Mouse (Mus musculus): ENCODE data around the gene Actn1. TPM values are rescaled to one million over a fixed set of nuclear protein-coding genes. Genes with fewer than 3 reads are reported as not detected.

The Actn1 gene
- polyA plus RNA-seq, 1 experiment from 2014 or later, result 8.0 TPM

Other genes starting within 250 kb of the Actn1 start
- gene Zfp36l1, start 147.4 kb downstream of the Actn1 start, polyA plus RNA-seq (2015; fragmentation: Nextera tagmentation; extraction: Ambion mirVana), result 33.6 and 54.3 TPM in 2 replicates
- gene Dcaf5, start 176.2 kb upstream of the Actn1 start, polyA plus RNA-seq (2015; fragmentation: Nextera tagmentation; extraction: Ambion mirVana), result 20.2 and 20.6 TPM in 2 replicates
- gene Exd2, start 202.7 kb upstream of the Actn1 start, polyA plus RNA-seq (2015; fragmentation: Nextera tagmentation; extraction: Ambion mirVana), result 43.4 and 50.1 TPM in 2 replicates

All from neural tube, embryonic 15.5 days (tissue).